Mouse (Mus musculus) myocyte (in vitro differentiated cells): ENCODE data around the gene Tex13b. TPM values are rescaled to one million over a fixed set of nuclear protein-coding genes. Genes with fewer than 3 reads are reported as not detected.

Experiments
- H3K27me3 ChIP-seq: one replicate; pipeline ENCODE4 v1.6.1; 2011; ENCODE audit not compliant: control insufficient read depth, insufficient read depth, insufficient read length
- H3K36me3 ChIP-seq: one replicate; pipeline ENCODE4 v1.6.1; 2011; ENCODE audit not compliant: control insufficient read depth, insufficient read depth
- H3K4me2 ChIP-seq: one replicate; pipeline ENCODE4 v1.6.1; 2011; ENCODE audit warnings: low read depth, control low read depth
- H3K4me3 ChIP-seq: one replicate; pipeline ENCODE4 v1.5.1; 2011; ENCODE audit warnings: mild to moderate bottlenecking, control low read depth, moderate library complexity
- H3K79me2 ChIP-seq: one replicate; pipeline ENCODE4 v1.6.1; 2011; ENCODE audit not compliant: control insufficient read depth, insufficient read depth
- H3ac ChIP-seq: one replicate; pipeline ENCODE4 v1.6.1; 2011; ENCODE audit not compliant: control insufficient read depth, insufficient read length
- CEBPB ChIP-seq: IDR thresholded peaks from 2 replicates; pipeline ENCODE4 v1.6.1; 2011; ENCODE audit warnings: mild to moderate bottlenecking, moderate library complexity; ENCODE audit not compliant: poor library complexity, insufficient read depth, severe bottlenecking
- E2F4 ChIP-seq: IDR thresholded peaks from one replicate; pipeline ENCODE4 v1.6.1; 2011; ENCODE audit warnings: mild to moderate bottlenecking, control low read depth, moderate library complexity; ENCODE audit not compliant: insufficient read depth
- MAX ChIP-seq: IDR thresholded peaks from one replicate; pipeline ENCODE4 v1.6.1; 2011; ENCODE audit warnings: low read depth, mild to moderate bottlenecking, control low read depth
- MYOD1 ChIP-seq, 3 experiments: IDR thresholded peaks; one replicate each; pipeline ENCODE4 v1.6.1; 2011; ENCODE audit warnings: control low read depth in 2 of 3, low read depth in 2 of 3, mild to moderate bottlenecking in 2 of 3, moderate library complexity in 1 of 3; ENCODE audit not compliant: insufficient read length in 2 of 3, control insufficient read depth in 1 of 3
- MYOG ChIP-seq, 3 experiments: IDR thresholded peaks; one replicate each; pipeline ENCODE4 v1.6.1; 2011; ENCODE audit warnings: control low read depth in 2 of 3, low read depth in 2 of 3, mild to moderate bottlenecking in 2 of 3; ENCODE audit not compliant: insufficient read length in 2 of 3, control insufficient read depth in 1 of 3, insufficient read depth in 1 of 3
- POLR2A ChIP-seq: IDR thresholded peaks from one replicate; pipeline ENCODE4 v1.6.1; 2011; ENCODE audit warnings: low read depth, mild to moderate bottlenecking, control low read depth, moderate library complexity; ENCODE audit not compliant: insufficient read length
- POLR2AphosphoS2 ChIP-seq: IDR thresholded peaks from one replicate; pipeline ENCODE4 v1.6.1; 2011; ENCODE audit warnings: low read depth, control low read depth; ENCODE audit not compliant: insufficient read length
- REST ChIP-seq: IDR thresholded peaks from one replicate; pipeline ENCODE4 v1.6.1; 2011; ENCODE audit warnings: mild to moderate bottlenecking, control low read depth, moderate library complexity; ENCODE audit not compliant: insufficient read depth, insufficient read length
- SRF ChIP-seq: IDR thresholded peaks from one replicate; pipeline ENCODE4 v1.6.1; 2011; ENCODE audit warnings: low read depth; ENCODE audit not compliant: control insufficient read depth, insufficient read length
- TCF12 ChIP-seq: IDR thresholded peaks from one replicate; pipeline ENCODE4 v1.6.1; 2011; ENCODE audit warnings: mild to moderate bottlenecking, control low read depth; ENCODE audit not compliant: poor library complexity, insufficient read depth, severe bottlenecking
- TCF3 ChIP-seq: IDR thresholded peaks from one replicate; pipeline ENCODE4 v1.6.1; 2011; ENCODE audit warnings: low read depth, control low read depth; ENCODE audit not compliant: insufficient read length
- USF1 ChIP-seq: IDR thresholded peaks from one replicate; pipeline ENCODE4 v1.6.1; 2011; ENCODE audit warnings: low read depth, mild to moderate bottlenecking, control low read depth, moderate library complexity
- polyA plus RNA-seq: library from polyadenylated mRNA; unstranded; fragments of >200 nt; fragmentation: generic; extraction: Trizol; gene quantifications from one replicate; pipeline ENCODE4 v1.2.1, GENCODE M21; 2012; ENCODE audit warnings: missing spikeins

Gene Tex13b
- polyA plus RNA-seq, 1 experiment, result not detected

- no peak overlapping the region for H3K4me2 ChIP-seq
- no peaks in the 10 kb centered on the region for H3K36me3 ChIP-seq
- H3ac ChIP-seq, result no peak overlapping the region
- H3K27me3 ChIP-seq, result no peaks in the 10 kb centered on the region
- H3K79me2 ChIP-seq, result no peaks in the 10 kb centered on the region
- no peak overlapping the region for H3K4me3 ChIP-seq
- TF ChIP-seq MYOD1 (IDR thresholded peaks at IDR 0.05; ENCODE audit: control insufficient read depth in 1 of 3, insufficient read length in 2 of 3, low read depth in 2 of 3), result no peak
- no peak for TF ChIP-seq MAX
- TF ChIP-seq POLR2AphosphoS2, result no peak
- TF ChIP-seq E2F4, result no peak
Measured at GRCm38 (mm10) chrX:140839887-140840286, 26.7 kb upstream of the Tex13b start.

GRCm38 (mm10) chrX:140838077-140838476, 24.8 kb upstream of the Tex13b start:
- TF ChIP-seq MAX, result no peak
- no peak for TF ChIP-seq REST
- TF ChIP-seq POLR2A, result no peak
- no peak for TF ChIP-seq TCF3
- no peak for TF ChIP-seq POLR2AphosphoS2
- TF ChIP-seq CEBPB, result no peak
- TF ChIP-seq SRF, result no peak
- TF ChIP-seq USF1, result no peak
- no peak for TF ChIP-seq MYOG (IDR thresholded peaks at IDR 0.05; ENCODE audit: control insufficient read depth in 1 of 3, insufficient read depth in 1 of 3, insufficient read length in 2 of 3, low read depth in 2 of 3)
- TF ChIP-seq MYOD1 (IDR thresholded peaks at IDR 0.05; ENCODE audit: control insufficient read depth in 1 of 3, insufficient read length in 2 of 3, low read depth in 2 of 3), result no peak
- no peak for TF ChIP-seq TCF12
- no peak for TF ChIP-seq E2F4
- no peaks in the 10 kb centered on the region for H3K36me3 ChIP-seq
- no peaks in the 10 kb centered on the region for H3K27me3 ChIP-seq
- no peaks in the 10 kb centered on the region for H3K79me2 ChIP-seq
- H3K4me3 ChIP-seq, result no peak overlapping the region
- no peak overlapping the region for H3K4me2 ChIP-seq
- no peak overlapping the region for H3ac ChIP-seq

- H3K4me2 ChIP-seq, result no peak overlapping the region
- no peak for TF ChIP-seq REST
- TF ChIP-seq TCF12, result no peak
- no peak for TF ChIP-seq CEBPB
- TF ChIP-seq POLR2A, result no peak
- TF ChIP-seq POLR2AphosphoS2, result no peak
- TF ChIP-seq E2F4, result no peak
- no peak for TF ChIP-seq TCF3
- no peak for TF ChIP-seq USF1
- no peak for TF ChIP-seq MAX
- TF ChIP-seq MYOD1 (IDR thresholded peaks at IDR 0.05; ENCODE audit: control insufficient read depth in 1 of 3, insufficient read length in 2 of 3, low read depth in 2 of 3), result no peak
- TF ChIP-seq SRF, result no peak
- no peak for TF ChIP-seq MYOG (IDR thresholded peaks at IDR 0.05; ENCODE audit: control insufficient read depth in 1 of 3, insufficient read depth in 1 of 3, insufficient read length in 2 of 3, low read depth in 2 of 3)
- no peaks in the 10 kb centered on the region for H3K27me3 ChIP-seq
- H3K79me2 ChIP-seq, result no peaks in the 10 kb centered on the region
- no peaks in the 10 kb centered on the region for H3K36me3 ChIP-seq
- no peak overlapping the region for H3K4me3 ChIP-seq
- no peak overlapping the region for H3ac ChIP-seq
Measured at GRCm38 (mm10) chrX:140831706-140832105, 18.5 kb upstream of the Tex13b start.

GRCm38 (mm10) chrX:140822295-140822694, 9.1 kb upstream of the Tex13b start:
- Histone ChIP-seq H3K4me3 (no peak overlapping the region), H3ac (no peak overlapping the region), H3K36me3 (no peaks in the 10 kb centered on the region), H3K79me2 (no peaks in the 10 kb centered on the region), H3K27me3 (no peaks in the 10 kb centered on the region), H3K4me2 (no peak overlapping the region)
- no peak for TF ChIP-seq MYOG (IDR thresholded peaks at IDR 0.05; ENCODE audit: control insufficient read depth in 1 of 3, insufficient read depth in 1 of 3, insufficient read length in 2 of 3, low read depth in 2 of 3)
- TF ChIP-seq MYOD1 (IDR thresholded peaks at IDR 0.05; ENCODE audit: control insufficient read depth in 1 of 3, insufficient read length in 2 of 3, low read depth in 2 of 3), result no peak
- no peak for TF ChIP-seq USF1
- TF ChIP-seq REST, result no peak
- no peak for TF ChIP-seq POLR2A
- TF ChIP-seq MAX, result no peak
- no peak for TF ChIP-seq CEBPB
- TF ChIP-seq SRF, result no peak
- no peak for TF ChIP-seq POLR2AphosphoS2
- no peak for TF ChIP-seq E2F4
- no peak for TF ChIP-seq TCF12
- TF ChIP-seq TCF3, result no peak

GRCm38 (mm10) chrX:140805340-140805739, 7.9 kb downstream of the Tex13b start:
- H3K79me2 ChIP-seq, result no peaks in the 10 kb centered on the region
- TF ChIP-seq CEBPB, result no peak
- no peak for TF ChIP-seq POLR2AphosphoS2
- TF ChIP-seq MAX, result no peak
- no peak for TF ChIP-seq SRF
- TF ChIP-seq REST, result no peak
- TF ChIP-seq MYOD1 (IDR thresholded peaks at IDR 0.05; ENCODE audit: control insufficient read depth in 1 of 3, insufficient read length in 2 of 3, low read depth in 2 of 3), result no peak
- no peak for TF ChIP-seq MYOG (IDR thresholded peaks at IDR 0.05; ENCODE audit: control insufficient read depth in 1 of 3, insufficient read depth in 1 of 3, insufficient read length in 2 of 3, low read depth in 2 of 3)
- no peak for TF ChIP-seq TCF3
- no peak for TF ChIP-seq POLR2A
- TF ChIP-seq TCF12, result no peak
- no peak for TF ChIP-seq E2F4
- TF ChIP-seq USF1, result no peak
- no peak overlapping the region for H3K4me2 ChIP-seq
- no peak overlapping the region for H3K4me3 ChIP-seq
- no peak overlapping the region for H3ac ChIP-seq
- H3K36me3 ChIP-seq, result no peaks in the 10 kb centered on the region
- no peaks in the 10 kb centered on the region for H3K27me3 ChIP-seq
